ENCODE assay signal across 8 mouse cellular contexts in genomic region chr7:30231328-30231668, GRCm38 (mm10). TPM values are rescaled to one million over a fixed set of nuclear protein-coding genes. Genes with fewer than 3 reads are reported as not detected.
DNase-seq lines count a peak whose midpoint lies in the region; ATAC-seq and TF ChIP-seq lines count a peak whose summit lies in the region.

No protein-coding gene starts in this region.

- no peaks in the 10 kb centered on the region for H3K9me3 ChIP-seq in heart, embryonic 11.5 days (replicated peaks; ENCODE audit: control insufficient read depth, low read length)
- no peaks in the 10 kb centered on the region for H3K9me3 ChIP-seq in E14TG2a.4 (ENCODE audit: low read length)
- H3K9me3 ChIP-seq in forebrain, embryonic 16.5 days (ENCODE audit: control insufficient read depth, low read length): no peaks in the 10 kb centered on the region
- no peaks in the 10 kb centered on the region for H3K9me3 ChIP-seq in liver, postnatal 0 days (ENCODE audit: low read length)

- no peak for TF ChIP-seq EP300 in liver, postnatal 0 days (IDR thresholded peaks at IDR 0.05; ENCODE audit: low read depth)

- ATAC-seq in heart, embryonic 11.5 days (replicated peaks; ENCODE audit: insufficient number of reproducible peaks, low FRiP score, low TSS enrichment): peak; percentile 18; the same call in 1 of the 2 replicates
- ATAC-seq in forebrain, embryonic 16.5 days: no peak; the same call in 1 of the 2 replicates
- ATAC-seq in liver, postnatal 0 days: no peak
- no peak for ATAC-seq in activated CD4-positive, CD25-positive, alpha-beta regulatory T cell, adult 4 months

- WGBS in heart, embryonic 11.5 days (ENCODE audit: insufficient replicate concordance): under 1% methylated on average over 16 of the region's 16 CpGs
- WGBS in forebrain, embryonic 16.5 days: 1% methylated on average over 16 of the region's 16 CpGs
- 2% methylated on average over 16 of the region's 16 CpGs for WGBS in liver, postnatal 0 days (ENCODE audit: insufficient replicate concordance)

- H3K27ac ChIP-seq in heart, embryonic 11.5 days (ENCODE audit: low read depth, low read length): peak overlapping the region; percentile 86
- peak overlapping the region; percentile 97 for H3K27ac ChIP-seq in forebrain, embryonic 16.5 days (ENCODE audit: low read length)
- H3K27ac ChIP-seq in liver, postnatal 0 days (ENCODE audit: low read depth): peak overlapping the region; percentile 93; the same call in 1 of the 2 replicates

- DNase-seq in heart, adult 11 months: no peak
- DNase-seq in liver, postnatal 0 days: no peak
- DNase-seq in cerebellum, adult 9-10 months: no peak
- no peak for DNase-seq in ovary, postnatal 10 days (ENCODE audit: low spot score)

- no peaks in the 10 kb centered on the region for H3K27me3 ChIP-seq in heart, embryonic 11.5 days (ENCODE audit: control insufficient read depth, insufficient read depth, low read length)
- H3K27me3 ChIP-seq in E14TG2a.4 (ENCODE audit: insufficient read depth, low read length): no peaks in the 10 kb centered on the region
- H3K27me3 ChIP-seq in forebrain, embryonic 16.5 days (replicated peaks; ENCODE audit: control insufficient read depth, insufficient read depth, low read length): no peaks in the 10 kb centered on the region
- H3K27me3 ChIP-seq in liver, postnatal 0 days (ENCODE audit: insufficient read depth, low read length): no peaks in the 10 kb centered on the region

- peak overlapping the region; percentile 75 for H3K9ac ChIP-seq in heart, embryonic 11.5 days (ENCODE audit: low read depth, low read length)
- peak overlapping the region; percentile 59 for H3K9ac ChIP-seq in forebrain, embryonic 16.5 days (replicated peaks; ENCODE audit: low read depth, low read length)
- peak overlapping the region; percentile 68 for H3K9ac ChIP-seq in liver, postnatal 0 days (replicated peaks)

- peak overlapping the region; percentile 85 for H3K4me3 ChIP-seq in heart, embryonic 11.5 days (ENCODE audit: low read depth, low read length)
- H3K4me3 ChIP-seq in E14TG2a.4 (replicated peaks; ENCODE audit: low read length): peak overlapping the region; percentile 96
- H3K4me3 ChIP-seq in forebrain, embryonic 16.5 days (replicated peaks; ENCODE audit: low read length): peak overlapping the region; percentile 55
- peak overlapping the region; percentile 63 for H3K4me3 ChIP-seq in liver, postnatal 0 days (ENCODE audit: low read depth, low read length)

- no peak for TF ChIP-seq CTCF in E14TG2a.4 (conservative IDR thresholded peaks at IDR 0.05; ENCODE audit: low read length)
- TF ChIP-seq CTCF in liver, postnatal 0 days (IDR thresholded peaks at IDR 0.05; ENCODE audit: low read depth): no peak

- H3K4me1 ChIP-seq in heart, embryonic 11.5 days (ENCODE audit: control insufficient read depth, insufficient read depth, low read length): peaks cover 6% of the 10 kb centered on the region; the same call in 1 of the 2 replicates
- H3K4me1 ChIP-seq in E14TG2a.4 (replicated peaks; ENCODE audit: low read depth, low read length): peaks cover 64% of the 10 kb centered on the region
- peaks cover 20% of the 10 kb centered on the region for H3K4me1 ChIP-seq in forebrain, embryonic 16.5 days (replicated peaks; ENCODE audit: control insufficient read depth, insufficient read depth, low read length)
- peaks cover 8% of the 10 kb centered on the region; the same call in 1 of the 2 replicates for H3K4me1 ChIP-seq in liver, postnatal 0 days (ENCODE audit: insufficient read depth)

- H3K36me3 ChIP-seq in heart, embryonic 11.5 days (ENCODE audit: control insufficient read depth, insufficient read depth, low read length): peaks cover 7% of the 10 kb centered on the region
- peaks cover 68% of the 10 kb centered on the region for H3K36me3 ChIP-seq in E14TG2a.4 (ENCODE audit: insufficient read depth, low read length)
- H3K36me3 ChIP-seq in forebrain, embryonic 16.5 days (ENCODE audit: control insufficient read depth, insufficient read depth): peaks cover 7% of the 10 kb centered on the region; the same call in 1 of the 2 replicates
- H3K36me3 ChIP-seq in liver, postnatal 0 days (replicated peaks; ENCODE audit: insufficient read depth, low read length): peaks cover 9% of the 10 kb centered on the region; the same call in 1 of the 2 replicates

- peak overlapping the region; percentile 80 for H3K4me2 ChIP-seq in heart, embryonic 11.5 days
- H3K4me2 ChIP-seq in forebrain, embryonic 16.5 days (ENCODE audit: low read length): peak overlapping the region; percentile 79
- peak overlapping the region; percentile 88 for H3K4me2 ChIP-seq in liver, postnatal 0 days (ENCODE audit: low read depth, low read length)

RNA-seq across cellular contexts. Expression of gene Polr2i, which starts 0.5 kb away (rescaled TPM):
- 120 and 126 TPM in 2 replicates for polyA plus RNA-seq in heart, embryonic 11.5 days (2014; fragmentation: Nextera tagmentation; extraction: Ambion mirVana)
- 160 and 165 TPM in 2 replicates for polyA plus RNA-seq in forebrain, embryonic 16.5 days (2015; fragmentation: Nextera tagmentation; extraction: Ambion mirVana)
- polyA plus RNA-seq in liver, postnatal 0 days (2015; fragmentation: Nextera tagmentation; extraction: Ambion mirVana): 42.9 and 43.3 TPM in 2 replicates
- polyA plus RNA-seq in activated CD4-positive, CD25-positive, alpha-beta regulatory T cell, adult 4 months (2017; shearing (Covaris generic)): 10 to 100 TPM; 43.3 to 55.7 TPM

RNA-seq across cellular contexts. Expression of gene Tbcb, which starts 0.8 kb away (rescaled TPM):
- 184 and 185 TPM in 2 replicates for polyA plus RNA-seq in heart, embryonic 11.5 days (2014; fragmentation: Nextera tagmentation; extraction: Ambion mirVana)
- polyA plus RNA-seq in forebrain, embryonic 16.5 days (2015; fragmentation: Nextera tagmentation; extraction: Ambion mirVana): 358 and 393 TPM in 2 replicates
- 41.8 and 42.1 TPM in 2 replicates for polyA plus RNA-seq in liver, postnatal 0 days (2015; fragmentation: Nextera tagmentation; extraction: Ambion mirVana)
- 100 to 1,000 TPM; 124 to 138 TPM for polyA plus RNA-seq in activated CD4-positive, CD25-positive, alpha-beta regulatory T cell, adult 4 months (2017; shearing (Covaris generic))

RNA-seq across cellular contexts. Expression of gene Ovol3, which starts 4.2 kb away (rescaled TPM):
- polyA plus RNA-seq in heart, embryonic 11.5 days (2014; fragmentation: Nextera tagmentation; extraction: Ambion mirVana): not detected in 2 replicates
- not detected in 2 replicates for polyA plus RNA-seq in forebrain, embryonic 16.5 days (2015; fragmentation: Nextera tagmentation; extraction: Ambion mirVana)
- not detected in 2 replicates for polyA plus RNA-seq in liver, postnatal 0 days (2015; fragmentation: Nextera tagmentation; extraction: Ambion mirVana)
- not detected for polyA plus RNA-seq in activated CD4-positive, CD25-positive, alpha-beta regulatory T cell, adult 4 months (2017; shearing (Covaris generic))

RNA-seq across cellular contexts. Expression of gene Capns1, which starts 32.7 kb away (rescaled TPM):
- 64.6 and 71.7 TPM in 2 replicates for polyA plus RNA-seq in heart, embryonic 11.5 days (2014; fragmentation: Nextera tagmentation; extraction: Ambion mirVana)
- polyA plus RNA-seq in forebrain, embryonic 16.5 days (2015; fragmentation: Nextera tagmentation; extraction: Ambion mirVana): 59.7 and 68.4 TPM in 2 replicates
- polyA plus RNA-seq in liver, postnatal 0 days (2015; fragmentation: Nextera tagmentation; extraction: Ambion mirVana): 30.2 and 30.6 TPM in 2 replicates
- polyA plus RNA-seq in activated CD4-positive, CD25-positive, alpha-beta regulatory T cell, adult 4 months (2017; shearing (Covaris generic)): 10 to 100 TPM; 72.6 to 76.3 TPM

RNA-seq across cellular contexts. Expression of gene Cox7a1, which starts 47.4 kb away (rescaled TPM):
- 309 and 324 TPM in 2 replicates for polyA plus RNA-seq in heart, embryonic 11.5 days (2014; fragmentation: Nextera tagmentation; extraction: Ambion mirVana)
- 2.4 and 4.1 TPM in 2 replicates for polyA plus RNA-seq in forebrain, embryonic 16.5 days (2015; fragmentation: Nextera tagmentation; extraction: Ambion mirVana)
- polyA plus RNA-seq in liver, postnatal 0 days (2015; fragmentation: Nextera tagmentation; extraction: Ambion mirVana): 7.0 and 15.1 TPM in 2 replicates
- 1 to 10 TPM in 1 of 2 experiments, not detected in 1; 4.6 TPM for polyA plus RNA-seq in activated CD4-positive, CD25-positive, alpha-beta regulatory T cell, adult 4 months (2017; shearing (Covaris generic))
